Mouse (Mus musculus) megakaryocyte progenitor cell, adult 5-6 weeks (primary cell): ENCODE measurements around the gene Tex264. TPM values are rescaled to one million over a fixed set of nuclear protein-coding genes. Genes with fewer than 3 reads are reported as not detected.

ENCODE experiments used
- ATAC-seq: replicated peaks from 2 replicates; pipeline ENCODE4 v1.8.0; 2016; ENCODE audit warnings: mild to moderate bottlenecking, moderate TSS enrichment, inconsistent platforms; ENCODE audit not compliant: poor library complexity
- total RNA-seq, 2 experiments: library from RNA; stranded (forward) in 1 of 2; stranded (reverse) in 1 of 2; fragments of 157-497, 149-512 nt in 1 of 2; fragments of 200-1000 nt in 1 of 2; gene quantifications; 2 replicates each; pipeline versions ENCODE4 v1.2.3 to v1.2.4; 2015 to 2017

Gene Tex264
- total RNA-seq (2015) (12.1 and 14.8 TPM in 2 replicates), total RNA-seq (2017) (19.6 and 21.9 TPM in 2 replicates)

DNA sequence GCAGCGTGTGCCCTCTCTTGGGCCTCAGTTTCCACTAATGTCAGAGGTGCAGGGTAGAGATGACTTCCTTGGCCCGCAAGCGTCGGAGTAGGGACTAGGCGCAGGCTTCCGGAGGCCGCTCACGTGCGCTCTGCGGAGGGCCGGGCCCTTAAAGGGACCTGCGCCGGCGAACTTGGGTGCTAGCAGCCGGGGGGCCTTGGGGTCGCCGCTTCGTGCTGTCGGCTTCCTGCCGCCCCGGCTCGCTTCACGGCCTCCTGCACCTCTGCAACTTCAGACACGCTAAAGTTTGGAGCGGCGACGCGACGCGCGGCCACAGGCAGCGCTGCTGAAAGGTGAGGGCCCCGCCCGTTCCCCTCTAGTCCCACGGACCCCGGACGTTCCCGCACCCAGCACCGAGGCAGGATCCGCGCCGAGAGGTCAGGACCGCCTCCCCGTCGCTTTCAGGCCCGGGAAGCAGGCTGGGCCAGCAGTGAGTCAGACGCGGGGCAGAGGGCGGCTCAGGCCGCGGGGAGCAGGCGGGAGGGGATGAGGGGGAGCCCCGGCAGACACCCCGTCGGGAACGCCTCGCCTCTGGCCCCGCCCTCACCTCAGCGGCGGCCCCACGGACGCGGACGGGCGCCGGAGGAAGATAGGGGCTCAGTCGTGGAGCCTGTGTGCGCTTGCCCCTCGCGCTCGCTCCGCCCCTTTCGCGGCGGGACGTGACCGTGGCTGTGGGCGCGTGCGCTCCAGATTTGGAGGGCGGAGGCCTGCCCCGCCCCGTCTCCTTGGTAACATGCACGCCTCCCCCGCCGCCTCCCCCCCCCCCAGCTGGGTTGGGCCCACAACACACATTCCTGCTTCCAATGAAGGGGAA lies at the start of gene Tex264:
Gene Tex264, minus strand, starts transcription at position 679 of the 853 bp plus-strand sequence.
- ATAC-seq: peak; percentile 65

DNA sequence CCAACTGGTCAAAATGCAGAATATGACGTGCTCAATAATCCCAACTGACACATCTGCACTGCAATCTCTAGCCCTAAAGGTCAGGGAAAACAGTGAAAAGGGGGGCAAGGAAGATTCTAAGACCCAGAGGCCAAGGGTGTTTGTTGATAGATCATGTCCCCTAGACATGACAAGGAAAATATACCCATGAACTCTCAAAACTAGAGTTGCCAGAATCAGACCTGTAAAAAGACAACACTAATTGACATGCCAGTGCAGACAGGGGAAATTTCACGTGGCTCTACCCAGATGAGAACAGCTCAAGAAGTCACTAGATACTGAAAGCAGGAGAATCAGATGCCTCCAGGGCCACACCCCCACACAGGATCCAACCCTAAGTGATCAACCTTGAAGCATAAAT lies 48.0 kb upstream of the Tex264 start:
- ATAC-seq: no peak

- no peak for ATAC-seq
Observed at GRCm38 (mm10) chr9:106729416-106729815, 43.7 kb upstream of the Tex264 start.

DNA sequence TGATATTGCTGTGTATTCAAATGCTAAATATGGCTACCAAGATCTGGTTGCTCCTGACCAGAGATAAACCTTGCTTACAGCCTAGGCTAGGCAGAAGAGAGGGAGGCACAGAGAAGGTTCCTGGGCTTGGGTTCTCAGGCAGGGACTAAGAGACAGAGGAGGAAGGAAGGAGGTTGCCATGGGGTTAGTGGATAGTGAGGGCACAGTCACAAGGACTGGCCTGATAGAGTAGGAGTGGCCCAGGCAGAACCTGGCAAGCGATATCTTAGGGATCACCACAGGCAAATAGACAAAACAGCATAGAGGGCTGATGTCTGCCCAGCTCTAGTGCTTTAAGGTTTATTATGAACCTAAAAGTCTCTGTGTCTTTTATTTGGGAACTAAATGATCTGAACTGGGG lies 41.2 kb upstream of the Tex264 start:
- peak; percentile 96 for ATAC-seq

DNA sequence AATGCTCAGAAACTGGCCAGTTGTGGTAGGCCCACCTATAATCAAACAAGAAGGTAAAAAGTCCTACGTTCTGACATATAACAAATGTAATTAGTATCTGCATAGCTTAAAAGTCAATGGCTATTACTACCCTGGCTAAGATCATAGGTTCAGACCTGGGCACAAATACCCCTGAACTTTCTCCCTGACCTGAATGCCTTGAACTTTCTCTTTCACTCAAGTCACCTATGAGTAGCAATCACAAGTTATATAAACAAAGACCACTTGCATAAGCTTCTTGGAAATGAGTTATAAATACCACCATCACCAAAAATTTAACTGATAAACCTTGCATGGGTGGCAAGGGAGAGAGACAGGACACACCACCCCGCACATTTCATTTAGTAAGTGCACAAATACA lies 39.7 kb upstream of the Tex264 start:
- ATAC-seq: no peak

DNA sequence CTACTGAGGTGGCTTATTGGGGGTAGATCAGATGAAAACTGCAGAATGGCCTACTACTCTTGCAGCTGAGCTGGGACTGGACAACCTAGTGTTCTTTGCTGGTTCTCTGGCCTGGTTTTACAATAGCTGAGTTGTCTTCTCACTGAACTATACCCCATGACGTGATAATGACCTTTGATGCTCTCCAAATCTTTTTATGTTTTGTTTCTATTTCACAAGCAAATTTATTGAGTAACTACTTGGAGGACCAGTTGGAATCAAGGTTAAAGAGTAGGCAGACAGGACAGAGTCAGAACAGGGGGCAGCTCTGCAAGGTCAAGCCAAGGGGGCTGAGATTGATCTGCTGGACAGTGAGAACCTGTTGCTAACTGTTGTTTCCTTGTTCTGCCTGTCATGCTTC lies 39.1 kb upstream of the Tex264 start:
- ATAC-seq: no peak

GRCm38 (mm10) chr9:106716729-106717128 lies 31.0 kb upstream of the Tex264 start:
- no peak for ATAC-seq

DNA sequence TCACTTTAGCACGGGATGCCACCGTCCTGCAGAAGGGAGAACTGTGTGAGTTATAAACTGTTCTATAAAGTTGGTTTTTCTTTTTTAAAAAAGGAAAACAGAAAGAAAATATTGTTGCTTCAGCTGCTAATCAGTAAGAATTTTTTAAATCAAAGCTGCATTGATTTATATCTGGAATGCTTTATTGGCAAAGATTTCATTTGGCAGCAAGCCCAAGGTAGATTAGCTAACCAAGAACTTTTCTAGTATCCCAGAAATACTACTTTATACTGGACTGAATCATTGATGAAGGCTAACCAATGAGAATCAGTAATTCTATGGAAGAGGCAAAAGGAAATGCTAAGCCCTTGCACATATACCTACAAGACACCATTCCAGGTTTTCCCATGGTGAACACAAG lies 30.5 kb upstream of the Tex264 start:
- ATAC-seq: no peak

DNA sequence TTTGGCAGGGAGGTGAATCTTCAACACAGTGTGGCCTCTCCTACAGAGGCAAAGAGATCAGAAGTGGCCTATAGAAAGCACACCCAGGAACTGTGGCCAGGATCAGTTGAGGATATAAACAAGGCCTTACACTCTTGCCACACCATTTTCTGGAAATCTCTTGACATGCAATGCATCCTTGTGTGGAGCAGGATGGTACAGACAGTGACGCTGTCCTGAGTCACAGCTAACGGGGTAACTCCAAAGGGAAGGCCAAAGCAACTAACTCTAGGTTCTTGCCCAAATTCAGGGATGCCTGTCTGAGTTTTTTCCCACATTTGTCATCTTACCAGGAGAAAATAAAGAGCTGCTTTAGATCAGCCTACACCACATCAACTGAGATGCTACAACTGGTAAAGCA lies 26.7 kb upstream of the Tex264 start:
- no peak for ATAC-seq

GRCm38 (mm10) chr9:106692973-106693481 lies 7.3 kb upstream of the Tex264 start:
- ATAC-seq: no peak

DNA sequence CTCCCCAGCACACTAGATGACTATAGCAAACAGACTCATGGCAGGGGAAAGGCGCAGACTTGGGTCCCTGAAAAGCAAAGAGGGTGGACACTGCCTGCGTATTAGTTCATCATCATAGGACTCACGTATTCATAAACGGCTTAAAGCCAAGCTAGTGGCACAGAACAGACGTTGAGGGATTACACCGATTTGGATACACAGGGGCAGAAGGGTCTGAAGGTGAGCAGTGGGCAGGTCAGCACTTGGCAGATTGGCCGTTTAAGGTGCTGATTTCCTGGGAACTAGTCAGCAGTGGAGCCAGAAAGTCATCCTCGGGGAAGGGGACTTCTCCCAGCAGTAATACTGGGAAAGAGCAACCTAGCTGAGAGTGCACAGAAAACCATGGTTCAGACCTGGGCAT lies 3.1 kb upstream of the Tex264 start:
- ATAC-seq: no peak

DNA sequence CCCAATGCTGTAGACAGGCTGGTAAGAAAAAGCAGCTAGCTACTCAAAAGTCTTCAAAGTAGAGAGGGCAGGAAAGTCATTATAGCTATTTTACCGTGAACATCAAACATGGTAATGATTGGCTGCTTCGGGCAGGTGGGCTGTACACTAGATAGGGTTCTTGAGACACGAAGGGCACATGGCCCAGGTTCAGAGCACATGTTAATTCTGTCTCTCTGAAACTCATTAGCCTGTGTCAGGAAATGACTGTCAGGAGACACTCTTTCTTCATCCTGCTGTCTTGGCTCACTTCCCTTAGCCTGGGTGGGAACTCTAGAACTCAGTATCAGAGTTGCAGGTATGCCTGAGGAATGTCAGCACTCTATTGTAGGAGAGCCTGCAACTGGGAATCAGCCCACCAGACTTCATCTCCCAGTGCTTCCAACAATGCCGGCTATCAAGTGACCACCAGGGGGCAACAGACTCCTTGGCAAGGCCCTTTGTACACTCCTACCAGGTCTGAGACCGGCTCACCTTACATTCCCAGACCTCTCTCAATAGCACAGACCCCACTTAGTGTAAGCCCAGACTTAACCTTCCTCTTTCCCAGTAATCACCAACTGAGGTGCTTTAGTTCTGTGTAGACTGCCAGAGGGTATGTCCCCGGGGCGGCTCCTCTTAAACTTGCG lies 1.4 kb upstream of the Tex264 start:
- ATAC-seq: peak; percentile 59

GRCm38 (mm10) chr9:106684918-106685248 lies 844 bp downstream of the Tex264 start:
- peak; percentile 10 for ATAC-seq

DNA sequence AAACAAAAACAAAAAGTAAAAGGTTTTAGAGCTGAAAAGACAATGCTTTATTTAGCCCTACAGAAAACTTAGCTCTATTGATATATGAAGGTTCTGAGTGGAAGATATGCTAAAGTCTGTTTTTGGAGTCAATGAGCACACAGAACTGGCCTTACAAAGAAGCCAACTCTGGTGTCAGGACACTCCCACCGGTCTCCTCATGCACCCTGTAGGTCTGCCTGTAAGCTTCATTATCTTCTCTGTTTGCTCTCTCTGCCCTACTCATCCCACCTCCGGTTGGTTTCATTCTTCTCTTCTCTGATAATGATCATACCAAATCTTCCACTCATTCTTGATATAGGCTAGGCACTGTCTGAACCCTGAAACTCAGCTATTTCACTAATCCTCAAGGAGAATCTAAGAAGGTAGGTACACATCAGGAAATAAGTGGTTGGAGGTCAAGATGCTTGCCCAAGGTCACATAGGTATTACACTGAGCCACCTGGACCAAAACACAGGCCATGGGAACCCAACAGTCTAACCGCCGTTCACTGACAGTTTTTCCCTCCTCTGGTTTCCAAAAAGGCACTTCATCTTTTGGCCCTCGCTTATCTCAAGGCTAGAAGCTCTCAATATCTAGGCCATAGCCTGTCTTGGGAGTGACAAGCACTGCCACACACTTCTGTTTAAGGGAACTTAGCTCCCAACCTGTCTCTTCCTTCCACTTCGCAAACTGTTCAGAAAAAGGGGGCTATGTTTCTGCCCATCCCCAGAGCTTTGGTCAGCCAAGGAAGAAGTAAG lies 1.4 kb downstream of the Tex264 start:
- no peak for ATAC-seq

- no peak for ATAC-seq
Observed at GRCm38 (mm10) chr9:106681026-106681425, 4.7 kb downstream of the Tex264 start.

- no peak for ATAC-seq
Observed at GRCm38 (mm10) chr9:106678242-106678641, 7.5 kb downstream of the Tex264 start.

GRCm38 (mm10) chr9:106677702-106678101 lies 8.0 kb downstream of the Tex264 start:
- ATAC-seq: no peak

DNA sequence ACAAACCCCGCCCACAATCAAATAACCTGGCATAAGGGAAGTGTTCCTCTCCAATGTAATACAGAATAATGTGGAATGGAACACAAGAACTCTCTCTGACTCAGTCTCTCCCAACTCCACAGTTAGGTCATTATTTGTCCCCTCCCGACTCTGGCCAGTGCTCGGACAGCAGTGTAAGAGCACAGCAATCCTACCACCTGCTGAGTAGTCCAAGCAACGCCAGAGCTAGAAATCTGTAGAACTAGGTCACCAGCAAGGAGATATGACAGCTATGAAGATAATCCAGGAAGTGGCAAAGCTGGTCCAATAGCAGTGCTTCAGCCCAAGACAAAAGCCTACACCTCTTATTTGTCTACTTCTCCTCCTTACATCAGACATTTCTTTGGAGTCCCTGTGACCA lies 9.2 kb downstream of the Tex264 start:
- no peak for ATAC-seq

GRCm38 (mm10) chr9:106675965-106676364 lies 9.8 kb downstream of the Tex264 start:
- ATAC-seq: no peak

GRCm38 (mm10) chr9:106675480-106675879 lies 10.2 kb downstream of the Tex264 start:
- peak; percentile 95 for ATAC-seq

GRCm38 (mm10) chr9:106673860-106674259 lies 11.9 kb downstream of the Tex264 start:
- no peak for ATAC-seq
